Comparison of ENCODE assay signal across 9 mouse cellular contexts in genomic region chr3:114031351-114032213, GRCm38 (mm10). TPM values are rescaled to one million over a fixed set of nuclear protein-coding genes. Genes with fewer than 3 reads are reported as not detected.
DNase-seq lines count a peak whose midpoint lies in the region; TF ChIP-seq lines count a peak whose summit lies in the region.
"Had no signal": no experiment of that assay in that cellular context is flagged by ENCODE, and none has a peak within 500 bp of the region (broad histone marks: within the 10 kb centered on the region; RNA-seq: fewer than 3 reads in every experiment).

No protein-coding gene starts in this region.

- TF ChIP-seq POLR2A in embryonic fibroblast, embryonic 13.5 days (IDR thresholded peaks at IDR 0.05; ENCODE audit: low read depth, low read length), result peak; percentile 82
- TF ChIP-seq POLR2A in myocyte (IDR thresholded peaks at IDR 0.05; ENCODE audit: insufficient read length, low read depth), result no peak

- no peaks in the 10 kb centered on the region for H3K36me3 ChIP-seq in myocyte (ENCODE audit: control insufficient read depth, insufficient read depth)

- no peaks in the 10 kb centered on the region for H3K4me1 ChIP-seq in embryonic fibroblast, embryonic 13.5 days (ENCODE audit: control insufficient read depth, insufficient read depth, low read length)

- H3K27me3 ChIP-seq in myocyte (ENCODE audit: control insufficient read depth, insufficient read depth, insufficient read length), result no peaks in the 10 kb centered on the region

- no peaks in the 10 kb centered on the region for H3K79me2 ChIP-seq in myocyte (ENCODE audit: control insufficient read depth, insufficient read depth)

- no peak for DNase-seq in layer of hippocampus, adult 2 months (ENCODE audit: low spot score in 2 of 2)
- DNase-seq in layer of hippocampus, adult 8-10 months (ENCODE audit: low spot score in 2 of 2), result no peak
- DNase-seq in brain, adult 2 months (ENCODE audit: low read depth, low spot score), result peak; percentile 53
- peak; percentile 15 for DNase-seq in kidney, postnatal 10 days
- no peak for DNase-seq in thymus, adult 18-20 months
- DNase-seq in spleen, adult 12 weeks (ENCODE audit: low spot score), result no peak

- H3K4me2 ChIP-seq in myocyte (ENCODE audit: low read depth), result peak overlapping the region; percentile 83

- H3K27ac ChIP-seq in layer of hippocampus, adult 2 months, result peak overlapping the region; percentile 28; the same call in 1 of the 2 replicates
- peak overlapping the region; percentile 85 for H3K27ac ChIP-seq in embryonic fibroblast, embryonic 13.5 days (ENCODE audit: insufficient read depth, low read length)

- H3K4me3 ChIP-seq in layer of hippocampus, adult 2 months, result peak overlapping the region; percentile 63
- H3K4me3 ChIP-seq in embryonic fibroblast, embryonic 13.5 days (ENCODE audit: insufficient read depth, low read length), result peak overlapping the region; percentile 77
- peak overlapping the region; percentile 27 for H3K4me3 ChIP-seq in myocyte

- H3ac ChIP-seq in myocyte (ENCODE audit: control insufficient read depth, insufficient read length), result no peak overlapping the region

- no peak for TF ChIP-seq CTCF in layer of hippocampus, adult 2 months (conservative IDR thresholded peaks at IDR 0.05)
- TF ChIP-seq CTCF in embryonic fibroblast, embryonic 13.5 days (IDR thresholded peaks at IDR 0.05; ENCODE audit: borderline replicate concordance, insufficient read depth, low read length), result no peak

TF ChIP-seq in myocyte, 11 proteins besides CTCF, POLR2A, EP300 and RAD21:
- peak; percentile 42 for TF ChIP-seq REST (IDR thresholded peaks at IDR 0.05; ENCODE audit: insufficient read depth, insufficient read length)
- TF ChIP-seq USF1 (IDR thresholded peaks at IDR 0.05; ENCODE audit: low read depth), result no peak
TF ChIP-seq in myocyte: peak in this region for 1.

RNA-seq across cellular contexts. Expression of gene Col11a1, which starts 1.2 kb away (rescaled TPM):
- total RNA-seq in layer of hippocampus, adult 2 months (2021), result 10 to 100 TPM; 11.2 to 13.6 TPM
- 10 to 100 TPM in 3 of 4 experiments, 1 to 10 TPM in 1; 8.7 to 17.3 (median 11.3) TPM for total RNA-seq in layer of hippocampus, adult 8-10 months (2022)
- 213 and 341 TPM in 2 replicates for polyA plus RNA-seq in embryonic fibroblast, embryonic 13.5 days (2011; ENCODE audit: insufficient read length, low read depth, missing spikeins)
- polyA plus RNA-seq in myocyte (2012; fragmentation: generic; extraction: Trizol), result 0.50 TPM
- total RNA-seq: neutrophil, adult 5-6 weeks had no signal

Comparison
In these comparisons a context has a peak if more than half of its experiments do, and no peak if none do; other contexts are left out.
1. DNase-seq: peak in brain, adult 2 months (single experiment) and kidney, postnatal 10 days (single experiment); none in layer of hippocampus, adult 2 months (0 of 2), layer of hippocampus, adult 8-10 months (0 of 2), thymus, adult 18-20 months (0 of 2) and spleen, adult 12 weeks (single experiment).
2. H3K4me3 ChIP-seq: peak in every context shown above with its lines; median percentile 77 in embryonic fibroblast, embryonic 13.5 days; 63 in layer of hippocampus, adult 2 months; 27 in myocyte.